Mouse (Mus musculus): Measurements from ENCODE around the gene Klhl6.

- no peak for TF ChIP-seq POLR2A (IDR thresholded peaks at IDR 0.05; ENCODE audit: borderline replicate concordance, extremely low read depth, insufficient read depth, insufficient read length, poor library complexity, severe bottlenecking)
- no peak for TF ChIP-seq CTCF (IDR thresholded peaks at IDR 0.05; ENCODE audit: borderline replicate concordance, extremely low read depth, insufficient read depth, insufficient read length)
Observed at GRCm38 (mm10) chr16:19976825-19977224, 6.0 kb downstream of the Klhl6 start.
